Mouse (Mus musculus): ENCODE data around the gene Emid1. TPM values are rescaled to one million over a fixed set of nuclear protein-coding genes. Genes with fewer than 3 reads are reported as not detected.
A peak's percentile ranks its signal among the peaks of the same experiment; 100 is the strongest.

Emid1 gene
- polyA plus RNA-seq, 1 experiment from 2014 or later: 48.7 TPM

DNA sequence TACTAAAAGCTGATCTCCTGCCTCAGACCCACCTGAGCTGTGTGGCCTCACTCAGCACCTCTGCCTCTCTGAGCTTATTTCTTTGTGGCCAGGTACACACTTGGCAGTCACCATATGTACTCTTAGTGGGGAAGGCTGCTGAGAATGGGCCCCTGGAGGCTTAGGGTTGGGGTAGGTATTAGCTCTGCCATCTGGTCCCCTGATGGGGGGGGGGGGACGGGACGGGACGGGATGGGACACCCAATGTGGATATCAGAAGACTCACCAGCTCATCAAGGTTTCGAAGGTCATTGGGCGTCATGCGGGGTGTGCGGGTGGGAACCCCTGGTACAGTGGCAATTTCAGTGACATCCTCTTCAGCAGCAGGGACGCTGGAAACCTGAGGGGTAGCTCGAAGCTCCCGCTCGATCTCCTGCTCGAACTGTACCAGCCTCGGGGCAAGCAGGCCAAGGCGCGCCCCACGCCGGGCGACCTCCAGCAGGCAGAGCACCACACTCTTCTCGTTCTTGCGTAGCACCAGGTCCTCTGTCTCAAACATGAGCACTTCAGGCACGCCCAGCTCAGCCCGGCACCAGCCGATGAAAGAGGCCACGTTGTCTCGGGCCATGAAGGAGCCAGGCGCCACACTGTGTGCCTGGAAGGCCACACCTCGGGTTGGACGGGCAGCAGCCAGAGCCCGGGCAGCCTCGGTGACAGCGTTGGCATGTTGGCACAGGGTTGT is 88.3 kb downstream of the Emid1 start:
- Histone ChIP-seq H3K36me3 (ENCODE audit: control insufficient read depth, insufficient read depth, low read length) (peaks cover 6% of the 10 kb centered on the region; the same call in 1 of the 2 replicates), H3K27ac (replicated peaks) (0 out of 2 replicates have a peak overlapping the region, but pooled peaks have one; percentile 18), H3K4me1 (replicated peaks; ENCODE audit: control insufficient read depth, insufficient read depth) (peaks cover 25% of the 10 kb centered on the region), H3K4me2 (replicated peaks; ENCODE audit: low read depth) (peak overlapping the region; percentile 71), H3K4me3 (ENCODE audit: low read depth, low read length) (peak overlapping the region; percentile 72), H3K9ac (ENCODE audit: low read length) (peak overlapping the region; percentile 75; the same call in 1 of the 2 replicates), H3K27me3 (ENCODE audit: control insufficient read depth, insufficient read depth, low read length) (0 out of 2 replicates have a peak, but pooled peaks cover 8% of the 10 kb centered on the region), H3K9me3 (ENCODE audit: control insufficient read depth, low read length) (no peaks in the 10 kb centered on the region)
- no peak; the same call in 1 of the 2 replicates for ATAC-seq (ENCODE audit: low FRiP score, low TSS enrichment)
- 65% methylated on average over 31 of the region's 31 CpGs for WGBS
- no peak for TF ChIP-seq CTCF (IDR thresholded peaks at IDR 0.05; ENCODE audit: low read depth)
- TF ChIP-seq EP300 (optimal IDR thresholded peaks at IDR 0.05): no peak
- no peak for DNase-seq (ENCODE audit: low spot score)

DNA sequence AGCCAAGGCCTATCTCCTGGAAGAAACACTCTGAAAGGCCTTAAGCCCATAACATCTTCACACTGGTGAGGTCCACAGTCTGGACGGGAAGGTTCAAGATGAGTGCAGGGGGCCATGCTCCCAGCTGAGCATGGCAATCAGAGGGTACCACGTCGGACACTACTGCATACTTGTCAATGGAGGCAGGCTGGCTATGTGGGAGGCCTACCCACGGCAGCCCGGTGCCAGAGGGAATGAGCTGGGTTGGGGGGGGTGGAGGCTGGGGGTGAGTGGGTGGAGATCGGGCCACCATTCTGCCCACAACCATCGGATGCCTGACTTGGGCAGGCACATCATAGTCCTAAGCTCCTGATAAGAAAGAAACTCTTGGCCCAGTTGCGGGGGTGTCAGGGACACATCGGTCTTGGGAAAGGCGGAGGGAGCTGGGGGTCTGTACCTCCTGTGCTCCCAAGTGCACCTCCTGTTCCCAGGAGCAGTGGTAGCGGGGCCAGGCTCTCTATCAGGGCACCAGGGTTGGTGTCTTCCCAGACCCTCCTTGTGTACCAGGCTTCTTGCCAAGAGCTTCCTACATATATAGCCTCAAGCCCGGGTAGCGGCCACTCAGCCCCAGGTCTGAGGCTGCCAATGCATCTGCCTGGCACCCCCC is 89.1 kb downstream of the Emid1 start:
- Histone ChIP-seq H3K36me3 (ENCODE audit: control insufficient read depth, insufficient read depth, low read length) (peaks cover 3% of the 10 kb centered on the region; the same call in 1 of the 2 replicates), H3K4me1 (replicated peaks; ENCODE audit: control insufficient read depth, insufficient read depth) (peaks cover 26% of the 10 kb centered on the region), H3K9me3 (ENCODE audit: control insufficient read depth, low read length) (no peaks in the 10 kb centered on the region), H3K9ac (ENCODE audit: low read length) (peak overlapping the region; percentile 18; the same call in 1 of the 2 replicates), H3K4me2 (replicated peaks; ENCODE audit: low read depth) (peak overlapping the region; percentile 77; the same call in 1 of the 2 replicates), H3K4me3 (ENCODE audit: low read depth, low read length) (no peak overlapping the region), H3K27ac (replicated peaks) (no peak overlapping the region), H3K27me3 (ENCODE audit: control insufficient read depth, insufficient read depth, low read length) (0 out of 2 replicates have a peak, but pooled peaks cover 8% of the 10 kb centered on the region)
- no peak for TF ChIP-seq CTCF (IDR thresholded peaks at IDR 0.05; ENCODE audit: low read depth)
- TF ChIP-seq EP300 (optimal IDR thresholded peaks at IDR 0.05): no peak
- WGBS: 75% methylated on average over 13 of the region's 13 CpGs
- ATAC-seq (ENCODE audit: low FRiP score, low TSS enrichment): no peak
- DNase-seq (ENCODE audit: low spot score): no peak

DNA sequence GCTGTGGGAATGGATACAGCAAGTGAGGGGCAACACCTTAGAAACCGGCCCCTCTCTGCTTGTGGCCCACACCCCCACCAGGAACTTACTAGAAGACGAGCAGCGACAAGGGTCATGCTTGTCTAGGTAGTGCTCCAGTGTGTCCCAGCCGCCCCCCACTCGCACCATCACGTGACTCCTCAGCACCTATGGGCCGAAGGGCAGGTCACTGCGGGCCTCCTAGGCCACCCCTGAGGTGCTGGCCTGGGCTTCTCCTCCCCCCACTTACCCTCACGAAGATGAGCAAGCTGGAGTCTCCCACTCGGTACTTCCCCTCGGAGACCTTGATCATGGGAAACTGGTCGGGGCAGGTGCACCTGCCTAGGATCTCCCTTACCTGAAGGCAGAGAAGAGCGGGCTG is 89.7 kb downstream of the Emid1 start:
- TF ChIP-seq EP300 (optimal IDR thresholded peaks at IDR 0.05) (no peak), CTCF (IDR thresholded peaks at IDR 0.05; ENCODE audit: low read depth) (no peak)
- DNase-seq (ENCODE audit: low spot score) (no peak), ATAC-seq (ENCODE audit: low FRiP score, low TSS enrichment) (no peak; the same call in 1 of the 2 replicates)
- peak overlapping the region; percentile 38 for H3K4me3 ChIP-seq (ENCODE audit: low read depth, low read length)
- H3K9me3 ChIP-seq (ENCODE audit: control insufficient read depth, low read length): no peaks in the 10 kb centered on the region
- H3K27ac ChIP-seq (replicated peaks): no peak overlapping the region
- WGBS: 28% methylated on average over 13 of the region's 13 CpGs
- H3K27me3 ChIP-seq (ENCODE audit: control insufficient read depth, insufficient read depth, low read length): peaks cover 10% of the 10 kb centered on the region; the same call in 1 of the 2 replicates
- peaks cover 27% of the 10 kb centered on the region for H3K4me1 ChIP-seq (replicated peaks; ENCODE audit: control insufficient read depth, insufficient read depth)
- H3K4me2 ChIP-seq (replicated peaks; ENCODE audit: low read depth): peak overlapping the region; percentile 77
- peak overlapping the region; percentile 35; the same call in 1 of the 2 replicates for H3K9ac ChIP-seq (ENCODE audit: low read length)
- H3K36me3 ChIP-seq (ENCODE audit: control insufficient read depth, insufficient read depth, low read length): peaks cover 3% of the 10 kb centered on the region; the same call in 1 of the 2 replicates

DNA sequence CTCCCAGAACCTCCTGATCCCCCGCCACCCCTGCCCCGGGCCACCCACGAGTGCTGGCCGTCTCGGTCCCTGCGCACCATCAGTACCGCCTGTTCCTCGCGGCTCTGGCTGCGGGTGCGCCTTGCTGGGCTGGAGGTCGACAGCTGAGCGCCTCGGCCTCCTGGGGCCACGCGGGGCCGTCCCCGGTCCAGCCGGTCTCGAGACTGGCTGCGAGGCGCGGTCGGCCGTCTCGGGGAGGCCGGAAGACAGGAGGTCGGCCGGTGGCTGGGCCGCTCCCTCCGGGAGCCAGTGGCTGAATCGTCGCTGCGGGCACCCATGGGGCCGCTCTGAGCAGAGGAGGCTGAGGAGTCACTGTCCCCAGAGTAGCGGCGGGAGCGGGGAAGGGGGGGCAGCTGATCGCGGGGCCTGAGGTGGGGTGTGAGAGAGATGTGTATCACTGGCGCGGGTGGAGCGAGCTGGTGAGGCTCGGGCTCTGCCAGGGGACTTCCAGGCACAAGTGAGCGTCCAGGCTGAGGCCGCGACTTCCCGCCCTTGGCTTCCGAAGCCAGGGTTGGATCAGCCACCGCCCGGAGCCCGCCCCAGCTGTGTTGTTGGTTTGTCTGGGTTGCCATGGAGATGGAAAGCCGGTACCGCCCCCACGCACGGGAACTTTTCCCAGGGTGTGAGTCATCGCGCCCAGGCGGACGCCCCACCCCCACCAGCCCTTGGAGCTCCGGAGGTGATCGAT is 90.5 kb downstream of the Emid1 start:
- peak overlapping the region; percentile 77 for H3K4me2 ChIP-seq (replicated peaks; ENCODE audit: low read depth)
- peaks cover 10% of the 10 kb centered on the region; the same call in 1 of the 2 replicates for H3K27me3 ChIP-seq (ENCODE audit: control insufficient read depth, insufficient read depth, low read length)
- H3K36me3 ChIP-seq (ENCODE audit: control insufficient read depth, insufficient read depth, low read length): peaks cover 3% of the 10 kb centered on the region; the same call in 1 of the 2 replicates
- no peaks in the 10 kb centered on the region for H3K9me3 ChIP-seq (ENCODE audit: control insufficient read depth, low read length)
- peaks cover 27% of the 10 kb centered on the region for H3K4me1 ChIP-seq (replicated peaks; ENCODE audit: control insufficient read depth, insufficient read depth)
- peak; percentile 76 for ATAC-seq (ENCODE audit: low FRiP score, low TSS enrichment)
- TF ChIP-seq EP300 (optimal IDR thresholded peaks at IDR 0.05): peak; percentile 66
- TF ChIP-seq CTCF (IDR thresholded peaks at IDR 0.05; ENCODE audit: low read depth): no peak
- peak; percentile 97 for DNase-seq (ENCODE audit: low spot score)
- H3K9ac ChIP-seq (ENCODE audit: low read length): peak overlapping the region; percentile 47
- H3K4me3 ChIP-seq (ENCODE audit: low read depth, low read length): peak overlapping the region; percentile 38
- 5% methylated on average over 62 of the region's 62 CpGs for WGBS
- H3K27ac ChIP-seq (replicated peaks): peak overlapping the region; percentile 49; the same call in 1 of the 2 replicates

DNA sequence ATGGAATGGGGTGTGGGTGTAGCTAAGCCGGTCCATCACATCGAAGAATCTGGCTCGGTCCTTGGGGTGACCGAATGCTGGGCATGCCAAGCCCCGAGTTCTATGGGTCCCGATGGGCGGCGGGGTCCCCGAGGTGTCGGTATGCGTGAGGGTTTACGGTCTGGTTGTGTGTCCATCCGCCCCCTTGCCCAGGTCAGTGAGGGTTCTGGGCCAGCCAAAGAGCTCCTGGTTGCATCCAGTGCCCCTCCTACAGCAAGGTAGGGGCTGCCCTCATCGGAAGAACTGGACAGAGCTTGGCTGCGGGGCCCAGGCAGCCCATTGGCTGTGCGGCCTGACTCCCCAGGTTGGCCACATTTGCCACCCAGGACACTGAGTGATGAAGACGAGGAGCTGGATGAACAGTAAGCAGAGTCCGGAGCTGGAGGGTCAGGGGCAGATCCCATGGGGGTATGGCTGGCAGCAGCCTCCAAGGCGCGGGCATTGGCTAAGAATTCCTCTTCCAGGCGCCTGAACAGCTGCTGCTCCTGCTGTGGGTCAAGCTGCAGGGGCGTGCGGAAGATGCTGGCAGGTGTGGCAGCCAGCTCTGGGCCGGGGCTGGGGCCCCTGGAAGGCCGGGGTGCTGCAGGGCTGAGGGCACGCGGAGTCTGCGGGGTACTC is 91.2 kb downstream of the Emid1 start:
- Histone ChIP-seq H3K9me3 (ENCODE audit: control insufficient read depth, low read length) (no peaks in the 10 kb centered on the region), H3K4me3 (ENCODE audit: low read depth, low read length) (peak overlapping the region; percentile 38; the same call in 1 of the 2 replicates), H3K4me2 (replicated peaks; ENCODE audit: low read depth) (peak overlapping the region; percentile 77), H3K27me3 (ENCODE audit: control insufficient read depth, insufficient read depth, low read length) (peaks cover 10% of the 10 kb centered on the region; the same call in 1 of the 2 replicates), H3K27ac (replicated peaks) (peak overlapping the region; percentile 49; the same call in 1 of the 2 replicates), H3K36me3 (ENCODE audit: control insufficient read depth, insufficient read depth, low read length) (peaks cover 3% of the 10 kb centered on the region; the same call in 1 of the 2 replicates), H3K4me1 (replicated peaks; ENCODE audit: control insufficient read depth, insufficient read depth) (peaks cover 27% of the 10 kb centered on the region), H3K9ac (ENCODE audit: low read length) (peak overlapping the region; percentile 47)
- DNase-seq (ENCODE audit: low spot score): no peak
- TF ChIP-seq EP300 (optimal IDR thresholded peaks at IDR 0.05) (no peak), CTCF (IDR thresholded peaks at IDR 0.05; ENCODE audit: low read depth) (no peak)
- ATAC-seq (ENCODE audit: low FRiP score, low TSS enrichment): no peak
- WGBS: 83% methylated on average over 23 of the region's 28 CpGs
